Mouse (Mus musculus): Measurements from ENCODE around the gene Larp1.
"Not testable (repeated sequence)": the region's sequence is repeated elsewhere in the genome, so short reads cannot be mapped to it uniquely, and the experiment has no call there.

Larp1 gene

GRCm38 (mm10) chr11:58028981-58029380, 20.1 kb downstream of the Larp1 start:
- no peak for DNase-seq (ENCODE audit: low read depth)

DNA sequence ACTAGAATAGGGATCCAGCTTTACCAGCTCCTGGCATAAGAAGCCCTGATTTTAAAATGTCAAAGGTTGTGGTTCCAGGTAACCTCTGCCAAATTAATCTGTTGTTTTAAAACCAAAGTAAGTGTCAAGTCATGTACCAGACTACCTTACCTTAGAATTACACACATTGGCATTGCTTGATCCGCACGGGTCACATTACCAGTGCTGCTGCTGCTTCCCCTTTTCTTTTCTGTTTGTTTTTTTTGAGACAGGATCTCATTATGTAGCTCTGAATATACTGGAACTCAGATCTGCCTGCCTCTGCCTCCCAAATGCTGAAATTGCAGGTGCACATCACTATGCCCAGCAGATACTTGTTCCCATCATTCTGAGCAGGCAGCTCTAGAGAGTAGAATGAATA, 21.0 kb downstream of the Larp1 start:
- no peak for DNase-seq (ENCODE audit: low read depth)

DNA sequence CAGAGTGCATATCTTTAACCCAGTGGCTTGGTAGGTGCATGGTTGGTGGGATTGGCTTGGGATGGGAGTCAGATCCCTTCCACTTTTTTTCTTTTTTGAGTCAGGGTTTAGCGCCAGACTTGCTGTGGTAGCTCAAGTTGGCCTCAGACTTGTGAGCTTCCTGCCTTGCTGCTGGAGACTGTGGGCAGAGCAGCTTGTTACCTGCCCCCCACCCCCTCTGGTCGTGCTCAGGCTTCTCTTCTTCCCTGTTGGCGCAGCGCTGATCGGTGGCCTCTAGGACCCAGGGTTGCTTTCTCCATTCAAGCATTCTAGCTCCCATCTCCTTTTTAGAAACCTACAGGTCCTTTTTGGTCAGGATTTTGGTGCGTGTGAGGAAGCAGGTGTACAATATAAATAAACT, 22.3 kb downstream of the Larp1 start:
- peak; percentile 43 for DNase-seq (ENCODE audit: low read depth)

DNA sequence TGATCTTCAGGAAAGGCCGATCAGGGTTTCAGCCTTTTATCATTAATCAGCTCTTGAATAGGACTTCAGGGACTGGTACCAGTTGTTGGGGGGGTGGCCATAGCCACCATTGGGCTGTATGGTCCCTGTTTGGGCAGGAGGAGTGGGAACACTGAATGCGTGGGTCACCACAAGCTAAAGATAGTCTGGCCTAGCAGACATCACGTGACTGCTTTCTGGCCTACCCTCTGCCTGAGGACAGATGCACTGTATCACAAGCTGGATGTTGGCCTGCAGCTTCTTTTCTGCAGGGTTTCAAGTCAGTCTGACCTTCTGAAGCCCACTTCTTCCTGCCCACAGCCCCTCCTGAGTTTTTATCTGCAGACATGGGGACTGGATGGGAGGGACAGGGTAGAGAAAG, 24.8 kb downstream of the Larp1 start:
- DNase-seq (ENCODE audit: low read depth) = no peak

GRCm38 (mm10) chr11:58039027-58039426, 30.2 kb downstream of the Larp1 start:
- peak; percentile 47 for DNase-seq (ENCODE audit: low read depth)

DNA sequence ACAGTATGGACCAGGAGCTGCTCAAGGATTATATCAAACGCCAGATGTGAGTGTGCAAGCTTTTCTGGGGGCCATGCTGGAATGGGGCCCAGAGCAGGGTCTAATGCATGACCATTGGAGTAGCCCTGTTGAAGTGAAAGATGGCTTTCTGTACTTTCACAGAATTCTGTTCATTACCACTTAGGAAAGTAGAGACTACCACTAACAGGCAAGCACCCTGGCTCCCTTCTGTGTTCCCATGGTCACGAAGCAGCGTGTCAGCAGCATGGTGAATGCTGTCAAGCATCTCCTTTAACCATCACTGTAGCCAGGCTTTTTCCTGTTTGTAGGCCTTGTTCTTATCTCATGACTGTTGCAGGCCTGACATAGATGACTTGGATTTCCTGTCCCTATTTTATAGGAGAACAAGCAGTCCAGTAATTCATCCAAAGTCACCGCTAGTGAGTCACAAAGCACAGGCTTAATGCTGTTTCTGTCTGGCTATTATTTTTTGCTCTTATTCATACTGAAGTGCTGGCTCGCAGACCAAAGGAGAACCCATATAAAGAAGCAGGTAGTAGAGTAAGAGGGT, 34.1 kb downstream of the Larp1 start:
- no peak for DNase-seq (ENCODE audit: low read depth)

DNA sequence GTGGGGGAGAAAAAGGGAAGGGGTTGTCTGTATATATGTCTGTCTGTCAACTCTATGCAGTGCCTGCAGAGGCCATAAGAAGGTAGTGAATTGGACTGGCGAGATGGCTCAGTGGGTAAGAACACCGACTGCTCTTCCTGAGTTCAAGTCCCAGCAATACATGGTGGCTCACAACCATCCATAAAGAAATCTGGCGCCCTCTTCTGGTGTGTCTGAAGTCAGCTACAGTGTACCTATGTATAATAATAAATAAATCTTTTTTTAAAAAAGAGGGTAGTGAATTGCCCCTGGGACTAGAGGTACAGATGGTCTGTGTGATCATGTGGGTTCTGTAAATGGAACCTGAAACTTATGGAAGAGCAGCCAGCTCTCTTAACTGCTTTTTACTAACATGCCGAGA, 37.6 kb downstream of the Larp1 start:
- DNase-seq (ENCODE audit: low read depth) = peak; percentile 46

- DNase-seq (ENCODE audit: low read depth) = peak; percentile 70
These were observed 48.6 kb downstream of the Larp1 start for GRCm38 (mm10) chr11:58057455-58057854.

DNA sequence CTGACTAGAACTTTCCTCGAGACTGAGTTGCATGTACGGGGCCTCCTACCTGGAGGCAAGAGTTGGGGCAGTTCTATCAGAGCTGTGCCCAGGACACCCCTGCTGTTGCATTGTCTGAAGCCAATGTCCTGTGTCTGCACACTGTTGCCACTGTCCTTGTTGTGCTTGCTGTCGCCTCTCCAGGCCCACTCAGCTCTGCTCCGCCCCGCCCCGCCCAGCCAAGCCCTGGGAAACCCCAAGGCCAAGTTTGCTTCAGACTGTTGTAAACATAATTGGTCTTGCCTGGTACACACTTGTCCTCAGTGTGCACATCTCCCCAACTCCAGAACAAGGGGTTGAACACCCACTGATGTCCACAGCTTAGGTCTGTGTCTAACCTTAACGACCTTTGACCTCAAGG, 50.9 kb downstream of the Larp1 start:
- DNase-seq (ENCODE audit: low read depth) = not testable (repeated sequence)

DNA sequence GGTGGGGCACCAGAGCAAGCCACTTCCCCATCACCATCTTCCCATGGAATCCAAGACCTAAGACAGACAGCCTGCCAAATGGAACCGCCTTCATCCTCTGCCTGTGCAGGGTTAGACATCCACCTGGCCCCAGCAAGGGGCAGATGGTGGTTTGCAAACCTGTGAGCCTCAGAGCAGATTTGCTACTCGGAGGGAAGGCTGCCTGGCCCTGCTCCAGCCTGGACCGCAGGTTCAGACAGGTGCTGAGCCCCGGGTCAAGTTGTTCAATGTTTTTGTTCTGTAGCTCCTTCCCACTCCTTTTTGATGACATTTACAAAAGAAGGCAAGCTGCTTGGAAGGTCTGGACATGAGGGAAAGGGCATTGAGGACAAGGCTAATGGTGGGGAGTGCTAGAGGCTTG, 52.4 kb downstream of the Larp1 start:
- not testable (repeated sequence) for DNase-seq (ENCODE audit: low read depth)

GRCm38 (mm10) chr11:58062586-58062985, 53.7 kb downstream of the Larp1 start:
- no peak for DNase-seq (ENCODE audit: low read depth)

DNA sequence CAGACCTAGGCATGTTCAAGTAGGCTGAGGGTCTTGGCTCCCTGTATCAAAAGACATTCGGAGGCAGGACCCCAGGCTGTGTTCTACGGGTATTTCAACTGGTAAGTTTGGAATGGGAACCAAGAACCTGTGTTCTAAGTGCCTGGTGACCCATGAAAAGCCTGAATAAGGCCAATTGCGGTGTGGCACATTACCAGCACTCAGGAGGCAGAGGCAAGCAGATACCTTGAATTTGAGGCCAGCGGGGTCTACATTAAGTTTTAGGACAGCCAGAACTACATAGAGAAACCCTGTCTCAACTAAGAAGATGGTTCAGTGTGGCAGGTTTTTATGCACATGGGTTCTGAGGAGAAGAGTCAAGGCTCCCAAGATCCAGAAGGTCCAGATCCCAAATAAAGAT, 56.2 kb downstream of the Larp1 start:
- no peak for DNase-seq (ENCODE audit: low read depth)

- DNase-seq (ENCODE audit: low read depth) = no peak
These were observed 64.1 kb downstream of the Larp1 start for GRCm38 (mm10) chr11:58072978-58073377.

GRCm38 (mm10) chr11:58077270-58077669, 68.4 kb downstream of the Larp1 start:
- DNase-seq (ENCODE audit: low read depth) = no peak

DNA sequence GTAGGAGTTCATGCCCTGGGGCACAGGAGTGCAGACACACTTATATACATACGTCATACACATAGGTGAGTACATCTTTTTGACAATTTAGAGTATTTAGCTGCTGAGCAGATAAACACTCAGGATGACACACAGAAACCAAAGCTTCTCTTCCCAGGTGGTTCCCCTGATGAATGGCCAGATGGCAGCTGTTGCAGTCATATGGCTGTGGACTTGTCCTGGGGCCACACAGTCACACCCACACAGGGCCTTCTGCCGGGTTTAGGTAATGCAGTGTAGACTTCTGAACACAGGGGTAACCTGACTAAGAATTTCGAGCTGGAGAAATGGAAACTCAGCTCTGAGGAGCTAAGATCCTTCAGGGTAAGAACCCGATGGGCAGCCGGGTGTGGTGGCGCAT, 72.9 kb downstream of the Larp1 start:
- no peak for DNase-seq (ENCODE audit: low read depth)

DNA sequence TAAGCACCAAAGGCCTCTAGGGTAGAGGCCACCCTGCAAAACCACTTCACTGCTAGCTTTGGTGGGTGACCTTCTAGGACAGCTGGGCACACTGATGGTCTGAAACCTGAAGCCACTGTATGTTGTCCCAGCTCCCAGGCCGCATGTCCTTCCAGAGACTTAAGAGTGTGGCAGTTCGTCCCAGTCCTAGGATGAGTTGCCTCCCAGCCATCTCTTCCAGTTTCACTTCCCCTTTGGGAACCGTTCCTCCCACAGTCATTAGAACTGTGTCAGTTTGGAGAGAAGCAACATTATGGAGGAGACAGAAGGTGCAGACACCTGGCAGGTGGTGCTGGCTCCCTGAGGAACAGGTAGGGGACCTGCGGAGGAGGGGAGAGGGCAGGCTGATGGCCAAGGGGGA, 83.7 kb downstream of the Larp1 start:
- DNase-seq (ENCODE audit: low read depth) = no peak

- no peak for DNase-seq (ENCODE audit: low read depth)
These were observed 84.2 kb downstream of the Larp1 start, which contains the start of gene Gm12248 for GRCm38 (mm10) chr11:58093021-58093528. Gm12248 (minus strand) TSS chr11:58093134.

DNA sequence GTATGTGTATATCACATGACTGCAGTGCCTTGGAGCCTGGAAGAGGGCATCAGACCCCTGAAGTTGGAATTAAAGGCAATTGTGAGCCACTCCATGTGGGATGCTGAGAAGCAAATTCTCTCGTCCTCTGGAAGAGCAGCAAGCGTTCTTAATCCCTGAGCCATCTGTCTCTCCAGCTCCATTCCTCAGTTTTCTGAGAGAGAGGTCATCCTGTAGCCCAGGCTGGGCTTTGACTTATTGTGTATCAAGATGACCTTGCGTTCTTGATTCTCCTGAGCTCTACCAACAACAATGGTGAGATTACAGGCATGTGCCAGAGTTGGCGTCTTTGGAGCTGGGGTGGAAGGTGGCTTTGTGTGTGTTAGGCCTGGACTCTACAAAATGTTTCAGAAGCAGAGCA, 85.9 kb downstream of the Larp1 start:
- DNase-seq (ENCODE audit: low read depth) = no peak

GRCm38 (mm10) chr11:58095561-58095960, 86.7 kb downstream of the Larp1 start:
- DNase-seq (ENCODE audit: low read depth) = no peak

DNA sequence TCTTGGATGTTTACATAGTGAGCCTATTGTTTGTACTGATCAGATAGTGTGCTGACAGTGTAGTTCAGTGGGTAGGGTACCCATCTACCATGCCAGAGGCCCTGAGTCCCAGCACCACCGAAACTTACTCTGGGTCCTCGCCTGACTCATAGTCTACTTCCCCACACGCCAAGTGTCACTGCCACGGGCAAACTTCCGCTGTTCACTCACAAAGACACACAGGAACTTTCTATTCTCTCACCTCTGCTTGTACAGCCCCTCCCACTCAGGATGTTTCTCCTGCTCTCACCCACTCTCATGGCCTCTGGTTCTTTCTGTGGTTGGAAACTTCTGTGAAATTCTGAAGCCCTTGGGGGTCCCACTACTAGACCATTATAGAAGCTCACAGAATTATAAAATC, 87.3 kb downstream of the Larp1 start:
- DNase-seq (ENCODE audit: low read depth) = peak; percentile 77

DNA sequence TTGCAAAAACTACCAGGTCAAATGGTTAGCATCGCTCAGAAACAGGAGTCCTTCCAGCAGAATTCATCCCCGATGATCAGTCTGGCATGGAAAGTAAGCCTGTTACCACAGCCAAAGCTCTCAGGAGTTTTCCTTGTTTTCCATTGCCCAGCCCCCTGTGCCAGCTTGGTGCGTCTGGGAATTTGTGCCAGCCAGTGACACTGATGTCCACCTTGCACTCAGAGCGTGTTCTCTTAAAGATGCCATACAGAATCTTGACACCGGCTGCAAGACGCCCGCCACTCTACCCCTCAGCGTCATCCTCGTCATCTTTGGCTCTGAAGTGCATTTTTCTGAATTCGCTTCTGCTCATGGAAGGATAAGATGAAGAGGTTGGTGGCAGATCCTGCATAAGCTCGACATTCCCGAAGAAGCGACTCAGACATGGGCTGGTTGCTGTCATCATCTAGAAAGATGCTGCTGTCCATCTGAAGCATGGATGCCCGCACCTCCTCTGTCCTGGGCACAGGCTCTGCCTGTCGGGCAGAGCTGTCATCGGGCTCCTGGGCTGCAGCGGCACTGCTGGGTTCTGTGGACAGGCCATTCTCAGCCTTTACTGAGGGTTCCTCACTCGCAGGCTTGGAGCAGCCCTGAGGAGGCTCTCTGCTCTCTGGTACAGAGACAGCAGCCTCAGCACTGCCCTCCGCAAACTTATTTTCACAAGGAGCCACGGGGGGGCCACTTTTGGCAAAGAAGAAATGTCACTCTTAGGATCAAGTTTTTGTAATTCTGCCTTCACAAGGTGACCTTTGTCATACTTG, 88.2 kb downstream of the Larp1 start:
- DNase-seq (ENCODE audit: low read depth) = peak; percentile 27

GRCm38 (mm10) chr11:58097621-58098365, 88.9 kb downstream of the Larp1 start:
- peak; percentile 63 for DNase-seq (ENCODE audit: low read depth)

DNA sequence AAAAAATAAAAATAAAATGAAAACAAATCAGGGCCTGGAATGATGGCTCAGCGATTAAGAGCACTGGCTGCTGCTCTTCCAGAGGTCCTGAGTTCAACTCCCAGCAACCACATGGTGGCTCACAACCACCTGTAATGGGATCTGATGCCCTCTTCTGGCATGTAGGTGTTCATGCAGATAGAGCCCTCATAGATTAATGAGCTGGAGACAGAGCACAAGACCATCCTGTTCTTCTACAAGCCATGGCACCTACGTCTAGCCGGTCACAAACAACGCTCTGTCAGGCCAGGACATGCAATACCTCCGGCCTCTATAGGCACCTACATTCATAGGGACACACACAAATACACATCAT, 89.5 kb downstream of the Larp1 start:
- DNase-seq (ENCODE audit: low read depth) = peak; percentile 62

Measured in naive thymus-derived CD4-positive, alpha-beta T cell, adult 2 months (primary cell).